Mouse (Mus musculus) stomach, adult 2 months (tissue): ENCODE results near the gene Pate1. TPM values are rescaled to one million over a fixed set of nuclear protein-coding genes. Genes with fewer than 3 reads are reported as not detected.

Experiments
- polyA plus RNA-seq: library from polyadenylated mRNA; depleted of rRNA; stranded (reverse); fragments of >200 nt; gene quantifications from 2 replicates; pipeline ENCODE4 v1.2.3, GENCODE M21; 2012; rRNA removed

Gene Pate1
- polyA plus RNA-seq: not detected in 2 replicates

GRCm38 (mm10) chr9:35687013-35687412 is at the start of gene Pate1:
Pate1 (minus strand) TSS chr9:35687390.

DNA sequence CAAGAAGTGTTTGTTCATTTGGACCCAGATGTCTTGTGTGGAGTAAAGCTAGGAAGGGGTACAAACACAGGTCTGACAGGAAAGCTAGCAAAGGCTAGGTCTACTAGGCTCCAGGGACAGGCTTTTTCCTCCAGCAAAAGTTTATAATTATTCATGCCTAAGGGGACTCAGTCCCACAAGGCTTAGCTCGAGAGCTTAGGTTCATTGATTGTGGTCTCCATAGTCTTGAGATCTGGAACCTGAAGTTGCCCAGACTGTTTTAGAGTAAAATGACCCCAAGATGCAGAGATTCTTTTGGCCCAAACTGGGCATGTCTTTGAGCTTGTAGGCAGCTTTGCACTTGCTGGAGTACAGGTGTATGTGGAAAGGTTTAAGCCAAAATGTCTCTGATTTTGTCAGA is 39.1 kb downstream of the Pate1 start, which contains the start of gene Pate3:
Gene Pate3 (minus strand): TSS at position 101 of the 400 bp plus-strand sequence.

Other genes starting within 250 kb of the Pate1 start
- not detected in 2 replicates for gene Gm1113, start 169.1 kb downstream of the Pate1 start, polyA plus RNA-seq
- gene Ddx25, start 128.9 kb downstream of the Pate1 start, polyA plus RNA-seq: 0.02 TPM in 1 of 2 replicates, not detected in the other
- 0.06 and 0.21 TPM in 2 replicates for gene Pus3, start 128.8 kb downstream of the Pate1 start, polyA plus RNA-seq
- not detected in 2 replicates for gene Pate2, start 117.1 kb downstream of the Pate1 start, polyA plus RNA-seq
- 0.06 and 0.08 TPM in 2 replicates for gene Hyls1, start 117.0 kb downstream of the Pate1 start, polyA plus RNA-seq
- gene Pate4, start 75.4 kb downstream of the Pate1 start, polyA plus RNA-seq: not detected in 2 replicates
- gene Pate3, start 39.2 kb downstream of the Pate1 start, polyA plus RNA-seq: not detected in 2 replicates
- not detected in 2 replicates for gene Gm17677, start 53.7 kb upstream of the Pate1 start, polyA plus RNA-seq
- not detected in 2 replicates for gene Gm17727, start 90.7 kb upstream of the Pate1 start, polyA plus RNA-seq
- 0.10 TPM in 1 of 2 replicates, not detected in the other for gene Gm27235, start 102.7 kb upstream of the Pate1 start, polyA plus RNA-seq
- gene D730048I06Rik, start 102.7 kb upstream of the Pate1 start, polyA plus RNA-seq: 0.08 TPM in 1 of 2 replicates, not detected in the other
- gene 9230110F15Rik, start 156.8 kb upstream of the Pate1 start, polyA plus RNA-seq: 0.14 TPM in 1 of 2 replicates, not detected in the other
- not detected in 2 replicates for gene 9230113P08Rik, start 221.0 kb upstream of the Pate1 start, polyA plus RNA-seq